Mouse (Mus musculus): ENCODE data around the gene Sigmar1.

Gene Sigmar1

GRCm38 (mm10) chr4:41756440-41756839 lies 483 bp upstream of the Sigmar1 start:
- DNase-seq: no peak

DNA sequence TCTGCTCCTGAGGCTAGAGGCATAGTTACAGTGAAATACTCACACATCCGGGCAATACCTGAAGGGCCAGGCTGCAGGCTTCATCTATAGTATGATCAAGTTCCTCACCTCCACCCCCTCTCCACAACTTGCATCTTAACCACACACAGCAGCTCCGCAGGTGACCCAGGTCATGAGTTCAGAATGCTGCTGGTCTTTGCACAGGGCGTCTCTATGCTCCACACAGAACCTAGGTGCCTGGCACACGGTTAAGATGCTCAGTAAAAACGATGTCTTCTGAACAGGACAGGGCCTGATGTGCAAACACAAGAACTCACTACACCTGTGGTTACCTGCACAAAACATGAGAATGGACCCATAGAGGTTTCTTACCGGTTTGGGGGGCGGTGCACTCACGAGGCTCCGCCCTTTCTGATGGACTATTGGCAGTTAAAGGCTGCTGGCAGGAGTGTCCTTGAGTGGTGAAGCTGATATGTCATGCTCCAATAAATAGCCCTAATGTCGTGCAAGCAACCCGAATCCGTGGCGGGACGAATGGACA lies 1.1 kb downstream of the Sigmar1 start, which contains the start of gene Galt:
Galt (plus strand) TSS at position 432 of the 541 bp plus-strand sequence.
- no peak for DNase-seq

- DNase-seq: no peak
These were observed 10.9 kb downstream of the Sigmar1 start for GRCm38 (mm10) chr4:41745021-41745420.

DNA sequence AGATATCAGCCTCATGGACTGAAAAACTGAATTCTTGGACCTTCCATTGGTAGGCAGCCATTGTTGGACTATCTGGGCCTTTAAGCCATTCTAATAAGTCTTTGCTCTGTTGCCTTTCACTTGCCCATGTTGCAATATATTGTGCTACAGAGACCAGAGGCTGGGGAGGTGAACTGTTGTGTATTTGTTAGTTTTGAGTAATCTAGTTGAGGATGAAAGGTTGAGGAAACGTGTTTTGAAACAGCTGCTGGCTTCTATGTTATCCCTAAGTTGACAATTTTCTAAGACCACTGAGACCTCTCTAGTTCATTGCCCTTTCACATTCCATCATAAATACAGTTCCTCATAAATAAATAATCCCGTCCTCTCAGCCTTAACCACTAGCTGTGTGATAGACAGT lies 11.8 kb downstream of the Sigmar1 start:
- no peak for DNase-seq

GRCm38 (mm10) chr4:41741158-41741560 lies 14.8 kb downstream of the Sigmar1 start:
- DNase-seq: peak; percentile 96

DNA sequence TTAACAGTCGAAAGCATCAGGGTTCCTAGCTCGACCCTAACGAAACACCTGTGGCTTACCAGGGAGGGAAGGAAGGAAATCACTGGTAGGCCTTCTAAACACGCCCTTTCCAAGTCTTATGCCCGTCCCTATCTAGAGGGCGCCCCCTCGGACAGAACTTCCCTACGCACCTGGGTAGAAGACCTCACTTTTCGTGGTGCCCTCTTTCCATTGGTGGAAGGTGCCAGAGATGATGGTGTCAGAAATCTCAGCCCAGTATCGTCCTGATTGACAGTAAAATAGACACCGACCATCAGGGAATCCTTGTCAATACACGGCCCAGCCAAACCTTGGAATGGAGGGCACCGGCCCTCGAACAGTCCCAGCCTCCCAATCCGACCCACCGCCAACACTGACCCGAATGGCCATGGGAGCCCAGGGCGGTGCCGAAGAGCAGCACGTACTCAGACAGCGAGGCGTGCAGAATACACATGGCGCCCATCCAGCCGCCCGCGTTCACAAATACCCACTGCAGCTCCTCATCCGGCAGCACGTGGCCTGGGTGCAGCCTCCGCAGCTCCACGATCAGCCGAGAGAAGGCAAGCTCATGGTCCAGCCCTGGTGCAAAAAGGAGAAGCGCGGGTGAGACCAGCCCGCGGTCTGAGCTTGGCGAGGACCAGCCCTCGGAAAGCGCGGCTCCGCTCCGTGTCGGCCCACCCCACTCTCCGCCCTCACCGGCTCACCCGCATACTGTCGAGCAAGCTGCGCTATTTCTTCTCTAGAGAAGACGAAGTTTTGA lies 15.4 kb downstream of the Sigmar1 start:
- DNase-seq: peak; percentile 69

DNA sequence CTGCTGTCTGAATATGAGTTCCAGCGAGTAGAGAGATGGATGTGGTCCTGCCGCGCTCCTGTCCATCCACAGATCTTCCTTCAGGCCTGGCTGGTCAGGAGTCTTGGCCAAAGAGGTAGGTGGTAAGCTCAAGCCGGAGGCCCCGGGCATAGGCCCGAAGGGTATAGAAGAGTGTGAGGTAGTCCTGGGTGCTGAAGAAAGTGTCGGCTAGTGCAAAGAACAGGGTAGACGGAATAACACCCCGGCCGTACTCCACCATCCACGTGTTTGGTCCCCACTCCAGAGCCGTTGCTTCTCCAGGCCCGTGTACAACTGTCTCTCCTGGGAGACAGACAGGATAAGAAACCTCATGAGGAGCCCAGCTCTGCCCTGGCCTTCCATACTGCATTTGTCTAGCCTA lies 16.7 kb downstream of the Sigmar1 start:
- DNase-seq: no peak

DNA sequence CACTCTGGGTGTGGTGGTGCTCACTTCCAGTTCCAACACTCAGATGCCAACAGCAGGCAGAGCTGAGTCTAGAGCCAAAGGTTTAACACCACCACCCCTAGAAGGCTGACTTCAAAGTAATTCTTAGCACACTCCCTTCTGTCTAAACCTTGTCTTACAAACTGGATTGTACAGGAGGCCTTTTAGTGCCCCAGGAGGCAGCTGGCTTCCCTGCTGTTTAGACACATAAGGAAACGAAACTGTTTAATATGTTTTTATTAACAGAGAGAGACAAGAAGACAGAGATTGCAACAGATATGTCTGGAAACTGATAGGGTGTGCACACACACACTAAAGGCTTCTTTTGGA lies 17.7 kb downstream of the Sigmar1 start:
- no peak for DNase-seq

DNA sequence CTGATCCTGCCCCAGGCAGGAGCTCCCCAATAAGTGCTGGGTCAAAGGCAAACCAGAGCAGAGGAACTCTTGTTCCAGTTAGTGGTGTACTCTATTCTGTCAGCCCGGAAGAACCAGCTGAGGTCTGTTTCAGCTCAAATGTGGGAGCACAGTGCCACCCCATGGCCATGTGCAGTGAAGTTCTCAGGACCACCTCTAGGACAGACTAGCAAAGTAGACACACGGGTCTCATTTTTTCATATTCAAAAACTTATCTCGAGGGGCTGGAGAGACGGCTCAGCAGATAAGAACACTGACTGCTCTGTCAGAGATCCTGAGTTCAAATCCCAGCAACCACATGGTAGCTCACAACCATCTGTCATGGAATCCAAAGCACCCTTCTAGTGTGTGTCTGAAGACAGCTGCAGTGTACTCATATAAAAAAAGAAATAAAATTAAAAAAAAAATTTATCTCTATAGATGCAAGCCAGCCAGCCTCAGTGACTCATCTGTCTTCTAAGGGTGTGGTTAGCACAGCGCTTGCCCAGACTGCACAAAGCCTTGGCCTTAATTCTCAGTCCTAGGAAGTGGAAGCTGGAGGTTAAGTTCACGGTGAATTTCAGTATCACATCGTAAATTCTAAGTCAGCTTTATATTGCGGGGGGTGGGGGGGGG lies 18.2 kb downstream of the Sigmar1 start:
- DNase-seq: peak; percentile 85

- no peak for DNase-seq
These were observed 24.7 kb downstream of the Sigmar1 start, which contains the start of gene Arid3c for GRCm38 (mm10) chr4:41731052-41731765. Arid3c (minus strand) TSS chr4:41731142.

- DNase-seq: no peak
These were observed 28.9 kb downstream of the Sigmar1 start for GRCm38 (mm10) chr4:41726826-41727621.

- peak; percentile 95 for DNase-seq
These were observed 33.0 kb downstream of the Sigmar1 start, which contains the start of gene Dctn3 for GRCm38 (mm10) chr4:41722918-41723351. Dctn3 (minus strand) TSS chr4:41723170.

DNA sequence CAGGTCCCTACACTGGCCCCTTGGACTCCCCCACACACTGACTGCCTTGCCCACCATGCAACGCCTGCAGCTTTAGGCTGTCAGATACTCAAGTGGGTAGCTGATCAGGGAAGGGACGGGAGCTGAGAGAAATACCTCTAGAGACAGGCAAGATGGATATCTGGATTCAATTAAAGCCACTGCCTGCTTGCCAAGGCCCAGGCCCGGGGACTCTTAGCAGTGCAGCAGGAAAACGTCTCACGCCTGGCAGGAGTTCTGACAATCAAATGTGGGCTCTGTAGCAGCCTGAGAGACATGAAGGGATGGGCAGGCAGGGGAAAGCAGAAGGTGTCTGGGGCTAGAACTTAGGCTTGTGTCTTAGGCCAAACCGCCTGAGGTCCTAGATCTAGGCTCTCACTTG lies 39.1 kb downstream of the Sigmar1 start:
- DNase-seq: no peak

GRCm38 (mm10) chr4:41715596-41715995 lies 40.4 kb downstream of the Sigmar1 start:
- no peak for DNase-seq

DNA sequence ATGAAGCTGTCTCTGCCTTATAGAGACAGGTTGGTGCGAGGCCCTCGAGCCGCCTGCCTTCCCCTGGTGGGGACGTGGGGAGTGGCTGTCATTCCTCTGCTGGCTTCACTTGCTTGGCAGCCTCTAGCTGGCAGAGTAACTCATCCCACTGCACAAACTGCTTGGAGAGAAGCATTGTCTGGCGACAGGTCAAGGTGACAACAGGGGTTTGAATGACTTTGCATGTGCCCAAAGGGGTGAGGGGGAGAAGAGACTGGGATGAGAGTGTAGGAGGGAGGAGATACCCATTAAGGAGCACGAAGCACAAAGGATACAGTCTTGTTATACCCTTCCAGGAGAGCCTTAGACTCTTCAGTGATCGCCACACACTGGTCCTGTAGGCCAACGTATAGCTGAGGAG lies 40.9 kb downstream of the Sigmar1 start:
- DNase-seq: no peak

- DNase-seq: peak; percentile 84
These were observed 41.7 kb downstream of the Sigmar1 start for GRCm38 (mm10) chr4:41714276-41714675.

- peak; percentile 88 for DNase-seq
These were observed 42.5 kb downstream of the Sigmar1 start, which contains the start of gene Rpp25l for GRCm38 (mm10) chr4:41713197-41714067. Rpp25l (minus strand) TSS chr4:41713534.

DNA sequence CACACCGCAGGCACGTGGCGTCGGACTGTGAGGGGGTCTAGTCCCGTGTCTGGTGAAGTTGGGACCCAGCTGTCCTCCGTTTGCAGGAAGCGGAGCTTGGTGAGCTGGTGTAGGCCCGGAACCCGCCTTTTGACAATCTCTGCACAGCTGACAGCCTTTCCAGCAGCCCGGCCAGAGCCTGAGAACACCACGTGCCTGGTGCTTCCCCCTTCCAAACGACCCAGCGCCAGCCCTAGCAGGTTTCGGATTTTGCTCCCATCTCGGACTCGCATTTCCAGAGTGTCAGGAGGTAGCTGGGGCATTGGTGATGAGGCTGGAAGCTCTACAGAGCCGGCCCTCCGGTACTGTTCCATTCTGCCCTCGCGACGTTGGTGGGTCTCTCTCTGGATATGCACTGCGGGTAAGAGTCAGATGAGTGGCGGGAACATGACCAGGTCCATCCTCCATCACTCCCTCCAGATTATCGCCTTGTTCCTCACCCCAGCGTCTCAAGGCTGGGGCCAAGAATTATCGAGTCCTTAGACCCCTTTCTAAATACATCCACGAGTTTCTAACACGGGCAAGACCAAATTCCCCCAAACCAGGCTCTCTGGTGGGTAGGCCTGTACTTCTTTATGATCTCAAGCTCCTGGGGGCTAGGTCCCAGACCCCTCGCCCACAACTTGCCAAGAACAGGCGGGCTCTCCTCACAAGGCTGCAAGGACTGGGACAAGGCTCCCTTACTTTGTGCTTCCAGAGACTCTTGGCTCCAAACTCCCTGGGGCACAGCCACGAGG lies 43.3 kb downstream of the Sigmar1 start:
- DNase-seq: no peak

- no peak for DNase-seq
These were observed 44.1 kb downstream of the Sigmar1 start for GRCm38 (mm10) chr4:41711705-41712375.

- no peak for DNase-seq
These were observed 45.7 kb downstream of the Sigmar1 start for GRCm38 (mm10) chr4:41710229-41710628.
